Mouse (Mus musculus) embryonic fibroblast, embryonic 13.5 days (primary cell): Measurements from ENCODE around the gene Qrich1.
A peak's percentile ranks its signal among the peaks of the same experiment; 100 is the strongest.

Experiments
- CTCF ChIP-seq: IDR thresholded peaks from 2 replicates; pipeline ENCODE4 v1.5.1; 2011; ENCODE audit warnings: mild to moderate bottlenecking, control low read depth, low read length, moderate library complexity, borderline replicate concordance; ENCODE audit not compliant: insufficient read depth
- POLR2A ChIP-seq: IDR thresholded peaks from 2 replicates; pipeline ENCODE4 v1.6.1; 2011; ENCODE audit warnings: low read depth, mild to moderate bottlenecking, control low read depth, low read length, moderate library complexity

- TF ChIP-seq CTCF (no peak), POLR2A (peak; percentile 88)
Observed at GRCm38 (mm10) chr9:108578545-108579343, 62.1 kb downstream of the Qrich1 start, which contains the start of gene Wdr6.
